Mouse (Mus musculus) MEL (cell line): Measurements from ENCODE around the gene Ppt2. TPM values are rescaled to one million over a fixed set of nuclear protein-coding genes. Genes with fewer than 3 reads are reported as not detected.
A peak's percentile ranks its signal among the peaks of the same experiment; 100 is the strongest.

ENCODE experiments used
- DNase-seq: peaks from one replicate; pipeline ENCODE4 v3.0.0; 2011; ENCODE audit warnings: low read depth, low spot score
- H3K27ac ChIP-seq: 2 replicates; pipeline ENCODE4 v1.5.1; 2012; ENCODE audit warnings: low read depth, mild to moderate bottlenecking, control low read depth, low read length, moderate library complexity; ENCODE audit not compliant: control insufficient read depth
- H3K27me3 ChIP-seq, 2 experiments: fragments of 150-350 bp in 1 of 2; sonication (generic) in 1 of 2; 2 replicates each; pipeline ENCODE4 v1.6.1; 2012; ENCODE audit warnings: low read length in 2 of 2, mild to moderate bottlenecking in 2 of 2, improper control_type of control experiment in 1 of 2, moderate library complexity in 1 of 2; ENCODE audit not compliant: insufficient read depth in 2 of 2, control insufficient read depth in 1 of 2
- H3K36me3 ChIP-seq, 2 experiments: 2 replicates each; pipeline ENCODE4 v1.6.1; 2012 to 2014; ENCODE audit warnings: low read length in 2 of 2, improper control_type of control experiment in 1 of 2, inconsistent platforms in 1 of 2, mild to moderate bottlenecking in 1 of 2; ENCODE audit not compliant: insufficient read depth in 2 of 2, control insufficient read depth in 1 of 2
- H3K4me1 ChIP-seq, 2 experiments: fragments of 150-350 bp in 1 of 2; sonication (generic) in 1 of 2; 2 replicates each; pipeline ENCODE4 v1.6.1; 2012; ENCODE audit warnings: low read length in 2 of 2, improper control_type of control experiment in 1 of 2, mild to moderate bottlenecking in 1 of 2; ENCODE audit not compliant: insufficient read depth in 2 of 2, control insufficient read depth in 1 of 2
- H3K4me3 ChIP-seq, 2 experiments: fragments of 150-350 bp in 1 of 2; sonication (generic) in 1 of 2; 2 replicates each; pipeline ENCODE4 v1.5.1; 2012; ENCODE audit warnings: low read depth in 2 of 2, low read length in 2 of 2, mild to moderate bottlenecking in 2 of 2, moderate library complexity in 2 of 2, control low read depth in 1 of 2, improper control_type of control experiment in 1 of 2; ENCODE audit not compliant: control insufficient read depth in 1 of 2, insufficient read depth in 1 of 2
- H3K79me2 ChIP-seq: 2 replicates; pipeline ENCODE4 v1.6.1; 2012; ENCODE audit warnings: mild to moderate bottlenecking, low read length, moderate library complexity; ENCODE audit not compliant: control insufficient read depth, poor library complexity, insufficient read depth
- H3K9ac ChIP-seq: 2 replicates; pipeline ENCODE4 v1.6.1; 2012; ENCODE audit warnings: low read depth, mild to moderate bottlenecking, control low read depth, low read length, moderate library complexity; ENCODE audit not compliant: control insufficient read depth, poor library complexity, severe bottlenecking
- H3K9me3 ChIP-seq: fragments of 150-350 bp; sonication (generic); replicated peaks from 2 replicates; pipeline ENCODE4 v1.6.1; 2012; ENCODE audit warnings: mild to moderate bottlenecking, low read length, improper control_type of control experiment, moderate library complexity; ENCODE audit not compliant: insufficient read depth
- CHD1 ChIP-seq: IDR thresholded peaks from 2 replicates; pipeline ENCODE4 v1.6.1; 2012; ENCODE audit warnings: low read depth, mild to moderate bottlenecking, inconsistent platforms, low read length, improper control_type of control experiment
- CHD2 ChIP-seq: IDR thresholded peaks from 2 replicates; pipeline ENCODE4 v1.6.1; 2011; ENCODE audit warnings: low read length, improper control_type of control experiment
- CTCF ChIP-seq, 3 experiments: IDR thresholded peaks in 2 of 3; conservative IDR thresholded peaks in 1 of 3; 2 replicates each; pipeline ENCODE4 v1.5.1; 2011 to 2012; ENCODE audit warnings: low read length in 3 of 3, low read depth in 2 of 3, mild to moderate bottlenecking in 2 of 3, improper control_type of control experiment in 1 of 3, inconsistent platforms in 1 of 3, mixed read lengths in 1 of 3, moderate library complexity in 1 of 3; ENCODE audit not compliant: control insufficient read depth in 1 of 3, insufficient read depth in 1 of 3, poor library complexity in 1 of 3, severe bottlenecking in 1 of 3
- E2F4 ChIP-seq: IDR thresholded peaks from 2 replicates; pipeline ENCODE4 v1.6.1; 2011; ENCODE audit warnings: low read depth, low read length, improper control_type of control experiment, borderline replicate concordance
- ETS1 ChIP-seq: IDR thresholded peaks from 2 replicates; pipeline ENCODE4 v1.6.1; 2012; ENCODE audit warnings: low read depth, mild to moderate bottlenecking, inconsistent platforms, low read length, improper control_type of control experiment, moderate library complexity
- GABPA ChIP-seq: IDR thresholded peaks from 2 replicates; pipeline ENCODE4 v1.6.1; 2012; ENCODE audit warnings: low read depth, mild to moderate bottlenecking, inconsistent platforms, low read length, improper control_type of control experiment, moderate library complexity
- GATA1 ChIP-seq: IDR thresholded peaks from 2 replicates; pipeline ENCODE4 v1.6.1; 2011; ENCODE audit warnings: low read depth, low read length, improper control_type of control experiment
- HCFC1 ChIP-seq: IDR thresholded peaks from 2 replicates; pipeline ENCODE4 v1.6.1; 2012; ENCODE audit warnings: low read depth, mild to moderate bottlenecking, inconsistent platforms, low read length, improper control_type of control experiment, moderate library complexity
- JUND ChIP-seq: IDR thresholded peaks from 2 replicates; pipeline ENCODE4 v1.6.1; 2011; ENCODE audit warnings: low read depth, mild to moderate bottlenecking, improper control_type of control experiment, low read length
- KAT2A ChIP-seq: conservative IDR thresholded peaks from 2 replicates; pipeline ENCODE4 v1.6.1; 2012; ENCODE audit warnings: low read depth, low read length, improper control_type of control experiment, inconsistent platforms
- MAX ChIP-seq: IDR thresholded peaks from 2 replicates; pipeline ENCODE4 v1.6.1; 2011; ENCODE audit warnings: low read length, improper control_type of control experiment
- MEF2A ChIP-seq: IDR thresholded peaks from 2 replicates; pipeline ENCODE4 v1.6.1; 2014; ENCODE audit warnings: low read depth, mild to moderate bottlenecking, inconsistent platforms, low read length, improper control_type of control experiment; ENCODE audit not compliant: poor library complexity, insufficient replicate concordance, severe bottlenecking; ENCODE audit errors: extremely low read depth
- MXI1 ChIP-seq: IDR thresholded peaks from 2 replicates; pipeline ENCODE4 v1.6.1; 2011; ENCODE audit warnings: mild to moderate bottlenecking, low read depth, low read length, improper control_type of control experiment
- MYC ChIP-seq: IDR thresholded peaks from 2 replicates; pipeline ENCODE4 v1.6.1; 2011; ENCODE audit warnings: low read depth, mild to moderate bottlenecking, low read length, improper control_type of control experiment, moderate library complexity
- NELFE ChIP-seq: IDR thresholded peaks from 2 replicates; pipeline ENCODE4 v1.6.1; 2011; ENCODE audit warnings: low read depth, low read length, improper control_type of control experiment
- NRF1 ChIP-seq: IDR thresholded peaks from 2 replicates; pipeline ENCODE4 v1.6.1; 2014; ENCODE audit warnings: low read depth, mild to moderate bottlenecking, inconsistent platforms, low read length, improper control_type of control experiment, moderate library complexity; ENCODE audit not compliant: poor library complexity, insufficient read depth, severe bottlenecking
- POLR2A ChIP-seq, 2 experiments: IDR thresholded peaks; 2 replicates each; pipeline ENCODE4 v1.6.1; 2011 to 2012; ENCODE audit warnings: low read length in 2 of 2, mild to moderate bottlenecking in 2 of 2, control low read depth in 1 of 2, improper control_type of control experiment in 1 of 2, low read depth in 1 of 2, moderate library complexity in 1 of 2; ENCODE audit not compliant: control insufficient read depth in 1 of 2, insufficient read depth in 1 of 2, poor library complexity in 1 of 2
- POLR2AphosphoS2 ChIP-seq: IDR thresholded peaks from 2 replicates; pipeline ENCODE4 v1.6.1; 2011; ENCODE audit warnings: low read length, improper control_type of control experiment
- RCOR1 ChIP-seq: IDR thresholded peaks from 2 replicates; pipeline ENCODE4 v1.6.1; 2012; ENCODE audit warnings: low read depth, mild to moderate bottlenecking, inconsistent platforms, low read length, improper control_type of control experiment
- SIN3A ChIP-seq: IDR thresholded peaks from 2 replicates; pipeline ENCODE4 v1.6.1; 2012; ENCODE audit warnings: low read length, improper control_type of control experiment, inconsistent platforms
- SMC3 ChIP-seq: IDR thresholded peaks from 2 replicates; pipeline ENCODE4 v1.6.1; 2011; ENCODE audit warnings: low read depth, low read length, improper control_type of control experiment
- TBP ChIP-seq: IDR thresholded peaks from 2 replicates; pipeline ENCODE4 v1.8.0; 2011; ENCODE audit warnings: low read depth, low read length, improper control_type of control experiment
- TCF12 ChIP-seq: IDR thresholded peaks from 2 replicates; pipeline ENCODE4 v1.6.1; 2014; ENCODE audit warnings: low read depth, mild to moderate bottlenecking, inconsistent platforms, low read length, improper control_type of control experiment, moderate library complexity
- UBTF ChIP-seq: IDR thresholded peaks from 2 replicates; pipeline ENCODE4 v1.6.1; 2012; ENCODE audit warnings: low read depth, mild to moderate bottlenecking, inconsistent platforms, low read length, improper control_type of control experiment, moderate library complexity, borderline replicate concordance; ENCODE audit not compliant: insufficient read depth
- USF1 ChIP-seq: IDR thresholded peaks from 2 replicates; pipeline ENCODE4 v1.6.1; 2014; ENCODE audit warnings: low read depth, mild to moderate bottlenecking, inconsistent platforms, low read length, improper control_type of control experiment, moderate library complexity
- USF2 ChIP-seq, 2 experiments: IDR thresholded peaks; 2 replicates each; pipeline ENCODE4 v1.6.1; 2011 to 2012; ENCODE audit warnings: improper control_type of control experiment in 2 of 2, low read length in 2 of 2, borderline replicate concordance in 1 of 2, inconsistent platforms in 1 of 2, low read depth in 1 of 2, mild to moderate bottlenecking in 1 of 2; ENCODE audit not compliant: insufficient read depth in 1 of 2
- ZC3H11A ChIP-seq: IDR thresholded peaks from 2 replicates; pipeline ENCODE4 v1.6.1; 2012; ENCODE audit warnings: low read depth, mild to moderate bottlenecking, inconsistent platforms, low read length, improper control_type of control experiment
- polyA plus RNA-seq, 2 experiments: library from polyadenylated mRNA; stranded (reverse) in 1 of 2; unstranded in 1 of 2; fragments of >175 nt in 1 of 2; fragments of >200 nt in 1 of 2; gene quantifications; 2 replicates each; pipeline versions ENCODE4 v1.2.1 to v1.2.4; 2012; ENCODE audit warnings: low replicate concordance in 2 of 2, low read depth in 1 of 2; ENCODE audit not compliant: insufficient read length in 2 of 2, insufficient read depth in 1 of 2, missing spikeins in 1 of 2
- total RNA-seq: library from RNA; depleted of rRNA; stranded (reverse); fragments of 300-350 nt; gene quantifications from 2 replicates; pipeline ENCODE4 v1.2.3, GENCODE M21; 2012

Ppt2 gene
- total and polyA plus RNA-seq, 3 experiments = 29.2 to 147 (median 67.1) TPM

DNA sequence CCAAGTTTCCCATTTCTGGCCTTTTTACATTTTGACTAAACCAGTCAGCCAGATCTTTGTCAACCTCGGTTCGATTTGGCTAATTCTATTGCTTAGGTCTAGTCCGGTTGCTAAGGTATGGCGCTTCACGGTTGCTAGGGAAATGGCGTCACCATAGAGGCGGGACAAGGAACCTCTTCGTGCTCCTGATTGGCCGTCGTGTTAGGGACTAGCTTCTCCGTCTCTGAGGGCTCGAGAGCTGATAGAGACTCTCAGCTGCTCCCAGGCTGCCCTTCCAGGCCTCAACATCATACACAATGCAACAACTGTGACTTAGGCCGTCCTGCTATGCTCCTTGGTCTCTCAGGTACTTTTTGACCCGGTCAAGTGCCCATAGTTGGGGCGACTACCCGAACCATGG, 16.3 kb upstream of the Ppt2 start, which contains the start of gene Fkbpl (continued):
- TF ChIP-seq NRF1 (no peak), USF1 (no peak), JUND (no peak), GATA1 (0 out of 2 replicates have a peak, but pooled peaks have one; percentile 13), UBTF (no peak), CHD1 (no peak), POLR2AphosphoS2 (no peak; the same call in 1 of the 2 replicates), MXI1 (peak; percentile 86), SIN3A (peak; percentile 100), NELFE (peak; percentile 46; the same call in 1 of the 2 replicates), TCF12 (peak; percentile 19; the same call in 1 of the 2 replicates), MEF2A (no peak), TBP (no peak; the same call in 1 of the 2 replicates), USF2 (IDR thresholded peaks at IDR 0.05; ENCODE audit: borderline replicate concordance in 1 of 2, insufficient read depth in 1 of 2, low read depth in 1 of 2, low read length in 2 of 2) (no peak), E2F4 (no peak), SMC3 (no peak), ETS1 (no peak; the same call in none of the 2 replicates)

DNA sequence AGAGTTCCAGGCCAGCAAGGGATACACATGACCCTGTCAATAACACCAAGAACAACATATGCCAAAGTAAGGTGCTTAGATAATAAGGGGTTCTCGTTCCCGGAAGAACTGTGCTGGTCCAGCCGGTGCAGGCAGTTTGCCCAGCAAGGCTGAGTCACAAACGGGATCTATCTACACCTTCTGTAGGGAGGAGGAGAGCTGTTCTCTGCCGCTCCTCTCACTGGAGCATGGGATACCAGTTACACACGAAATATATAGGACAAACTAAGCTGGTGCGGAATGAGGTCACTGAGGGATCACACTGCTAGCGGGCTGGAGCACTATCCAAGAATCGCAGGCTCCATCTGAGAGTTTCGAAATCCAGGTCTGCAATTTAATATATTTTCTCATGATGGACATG, 15.6 kb upstream of the Ppt2 start:
- Histone ChIP-seq H3K27me3 (peaks cover 0 to 3% of the 10 kb centered on the region in 2 experiments; a peak in 1 of 4 replicates), H3K4me3 (no peak overlapping the region), H3K9ac (no peak overlapping the region), H3K4me1 (peaks cover 0 to 20% of the 10 kb centered on the region in 2 experiments; a peak in 3 of 4 replicates), H3K79me2 (peaks cover 15% of the 10 kb centered on the region), H3K27ac (no peak overlapping the region), H3K36me3 (peaks cover 0 to 12% of the 10 kb centered on the region in 2 experiments; a peak in 2 of 4 replicates), H3K9me3 (no peaks in the 10 kb centered on the region)
- no peak for DNase-seq
- TF ChIP-seq NELFE = no peak; the same call in 1 of the 2 replicates
- no peak for TF ChIP-seq ETS1
- TF ChIP-seq HCFC1 = no peak
- no peak for TF ChIP-seq MXI1
- TF ChIP-seq TCF12 = no peak
- TF ChIP-seq GABPA = no peak
- no peak for TF ChIP-seq SMC3
- TF ChIP-seq ZC3H11A = no peak
- TF ChIP-seq MYC = no peak
- no peak for TF ChIP-seq RCOR1
- TF ChIP-seq MEF2A = no peak
- no peak for TF ChIP-seq CTCF (IDR thresholded peaks at IDR 0.05 in 2 of 3, conservative IDR thresholded peaks at IDR 0.05 in 1 of 3; ENCODE audit: control insufficient read depth in 1 of 3, insufficient read depth in 1 of 3, low read depth in 2 of 3, low read length in 3 of 3, poor library complexity in 1 of 3, severe bottlenecking in 1 of 3)
- no peak for TF ChIP-seq POLR2A (IDR thresholded peaks at IDR 0.05; ENCODE audit: control insufficient read depth in 1 of 2, insufficient read depth in 1 of 2, low read depth in 1 of 2, low read length in 2 of 2, poor library complexity in 1 of 2)
- TF ChIP-seq MAX = no peak
- no peak for TF ChIP-seq CHD1
- no peak for TF ChIP-seq CHD2
- no peak for TF ChIP-seq KAT2A
- no peak for TF ChIP-seq USF2 (IDR thresholded peaks at IDR 0.05; ENCODE audit: borderline replicate concordance in 1 of 2, insufficient read depth in 1 of 2, low read depth in 1 of 2, low read length in 2 of 2)
